Mouse (Mus musculus) G1E (cell line): ENCODE data around the gene Zic3.

Source experiments
- CTCF ChIP-seq: IDR thresholded peaks from 2 replicates; pipeline ENCODE4 v1.5.1; 2012; ENCODE audit warnings: low read depth, low read length, inconsistent platforms, mixed read lengths
- GATA1 ChIP-seq: IDR thresholded peaks from 2 replicates; pipeline ENCODE4 v1.6.1; 2012; ENCODE audit warnings: borderline replicate concordance, low read length, inconsistent platforms, mixed read lengths
- POLR2AphosphoS5 ChIP-seq: IDR thresholded peaks from 2 replicates; pipeline ENCODE4 v1.6.1; 2012; ENCODE audit warnings: low read depth, low read length, inconsistent platforms; ENCODE audit not compliant: insufficient replicate concordance
- TAL1 ChIP-seq: conservative IDR thresholded peaks from 2 replicates; pipeline ENCODE4 v1.6.1; 2012; ENCODE audit warnings: low read depth, low read length, inconsistent platforms, mixed read lengths

GRCm38 (mm10) chrX:58038061-58039007, 15.8 kb downstream of the Zic3 start:
- TF ChIP-seq GATA1, result no peak
- no peak for TF ChIP-seq CTCF
- no peak for TF ChIP-seq TAL1
- TF ChIP-seq POLR2AphosphoS5, result no peak
